Mouse (Mus musculus): Measurements from ENCODE around the gene Plin5.
"Not testable (repeated sequence)": the region's sequence is repeated elsewhere in the genome, so short reads cannot be mapped to it uniquely, and the experiment has no call there.

Gene Plin5

GRCm38 (mm10) chr17:56071126-56071525 lies 46.3 kb downstream of the Plin5 start:
- no peak for DNase-seq (ENCODE audit: low spot score)

- no peak for DNase-seq (ENCODE audit: low spot score)
Observed at GRCm38 (mm10) chr17:56069066-56069465, 48.3 kb downstream of the Plin5 start.

- DNase-seq (ENCODE audit: low spot score): no peak
Observed at GRCm38 (mm10) chr17:56066451-56066850, 50.9 kb downstream of the Plin5 start.

DNA sequence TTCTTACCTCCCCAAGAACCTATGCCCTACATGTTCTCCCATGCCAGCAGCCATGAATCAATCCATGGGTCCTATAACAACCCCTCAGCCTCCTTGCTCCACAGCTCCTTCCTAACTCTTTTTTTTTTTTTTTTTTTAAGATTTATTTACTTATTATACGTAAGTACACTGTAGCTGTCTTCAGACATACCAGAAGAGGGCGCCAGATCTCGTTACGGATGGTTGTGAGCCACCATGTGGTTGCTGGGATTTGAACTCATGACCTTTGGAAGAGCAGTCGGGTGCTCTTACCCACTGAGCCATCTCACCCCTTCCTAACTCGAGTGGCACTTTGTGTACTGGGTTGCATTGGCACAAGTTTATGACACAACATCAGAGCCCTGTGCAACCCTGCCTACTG lies 51.7 kb downstream of the Plin5 start:
- not testable (repeated sequence) for DNase-seq (ENCODE audit: low spot score)

DNA sequence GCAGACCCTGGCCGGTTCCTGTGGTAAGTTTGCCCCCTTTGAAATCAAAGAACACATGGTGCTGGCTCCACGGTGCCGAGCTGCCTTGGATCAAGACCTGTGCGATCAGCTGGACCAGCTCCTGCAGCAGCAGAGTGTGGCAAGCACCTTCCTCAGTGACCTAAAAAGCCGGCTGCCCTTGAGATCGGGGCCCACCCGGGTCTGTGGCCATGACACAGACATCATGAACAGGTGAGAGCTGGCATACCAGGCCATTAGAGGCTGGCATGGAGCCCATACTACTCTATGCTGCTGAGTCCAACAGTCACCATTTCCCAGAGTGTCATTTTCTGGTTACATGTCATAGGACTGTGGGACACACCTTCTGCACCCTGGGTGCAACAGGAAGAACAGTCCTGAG lies 55.3 kb downstream of the Plin5 start:
- DNase-seq (ENCODE audit: low spot score): no peak

All from retina, embryonic 14.5 days (tissue).